Mouse (Mus musculus) kidney, embryonic 14.5 days (tissue): Measurements from ENCODE around the gene Ldlr. TPM values are rescaled to one million over a fixed set of nuclear protein-coding genes. Genes with fewer than 3 reads are reported as not detected.
A peak's percentile ranks its signal among the peaks of the same experiment; 100 is the strongest.

Experiments
- ATAC-seq: fragments of 200-750 bp; cut with Nextera tagmentation; 2 replicates; pipeline ENCODE4 v1.8.0; 2017; ENCODE audit warnings: moderate number of reproducible peaks, mild to moderate bottlenecking, moderate TSS enrichment, moderate library complexity; ENCODE audit not compliant: low FRiP score, low TSS enrichment
- H3K27ac ChIP-seq: fragments of 300-500 bp; sonication (generic); 2 replicates; pipeline ENCODE4 v1.5.1; 2014; ENCODE audit warnings: low read depth, mild to moderate bottlenecking, low read length, moderate library complexity, mixed read lengths
- H3K27me3 ChIP-seq: fragments of 300-500 bp; sonication (generic); 2 replicates; pipeline ENCODE4 v1.6.1; 2014; ENCODE audit warnings: mild to moderate bottlenecking, low read length; ENCODE audit not compliant: control insufficient read depth, insufficient read depth
- H3K36me3 ChIP-seq: fragments of 300-500 bp; sonication (generic); 2 replicates; pipeline ENCODE4 v1.6.1; 2014; ENCODE audit warnings: low read length, mixed read lengths; ENCODE audit not compliant: control insufficient read depth, insufficient read depth
- H3K4me1 ChIP-seq: fragments of 300-500 bp; sonication (generic); 2 replicates; pipeline ENCODE4 v1.6.1; 2014; ENCODE audit warnings: low read length, mixed read lengths; ENCODE audit not compliant: control insufficient read depth, insufficient read depth
- H3K4me2 ChIP-seq: fragments of 300-500 bp; sonication (generic); replicated peaks from 2 replicates; pipeline ENCODE4 v1.6.1; 2014; ENCODE audit warnings: low read depth, mild to moderate bottlenecking, low read length
- H3K4me3 ChIP-seq: fragments of 300-500 bp; sonication (generic); 2 replicates; pipeline ENCODE4 v1.5.1; 2014; ENCODE audit warnings: mild to moderate bottlenecking, low read length
- H3K9ac ChIP-seq: fragments of 300-500 bp; sonication (generic); 2 replicates; pipeline ENCODE4 v1.6.1; 2014; ENCODE audit warnings: low read depth, mild to moderate bottlenecking, low read length, moderate library complexity
- H3K9me3 ChIP-seq: fragments of 300-500 bp; sonication (generic); 2 replicates; pipeline ENCODE4 v1.6.1; 2016; ENCODE audit warnings: low read length; ENCODE audit not compliant: control insufficient read depth
- WGBS: fragments of 180-500 bp; shearing (Covaris S2); extraction: QIAGEN DNeasy Blood & Tissue Kit; methylation state at CpG from one replicate; pipeline ENCODE4 v1.1.7; 2014; 5-methylcytosine and 5-hydroxymethylcytosine counted together
- polyA plus RNA-seq: library from polyadenylated mRNA; unstranded; fragments of >200 nt; fragmentation: Nextera tagmentation; extraction: Ambion mirVana; gene quantifications from 2 replicates; pipeline ENCODE4 v1.2.1, GENCODE M21; 2014

Ldlr gene
- polyA plus RNA-seq, 1 experiment from 2014 or later, result 15.8 TPM

DNA sequence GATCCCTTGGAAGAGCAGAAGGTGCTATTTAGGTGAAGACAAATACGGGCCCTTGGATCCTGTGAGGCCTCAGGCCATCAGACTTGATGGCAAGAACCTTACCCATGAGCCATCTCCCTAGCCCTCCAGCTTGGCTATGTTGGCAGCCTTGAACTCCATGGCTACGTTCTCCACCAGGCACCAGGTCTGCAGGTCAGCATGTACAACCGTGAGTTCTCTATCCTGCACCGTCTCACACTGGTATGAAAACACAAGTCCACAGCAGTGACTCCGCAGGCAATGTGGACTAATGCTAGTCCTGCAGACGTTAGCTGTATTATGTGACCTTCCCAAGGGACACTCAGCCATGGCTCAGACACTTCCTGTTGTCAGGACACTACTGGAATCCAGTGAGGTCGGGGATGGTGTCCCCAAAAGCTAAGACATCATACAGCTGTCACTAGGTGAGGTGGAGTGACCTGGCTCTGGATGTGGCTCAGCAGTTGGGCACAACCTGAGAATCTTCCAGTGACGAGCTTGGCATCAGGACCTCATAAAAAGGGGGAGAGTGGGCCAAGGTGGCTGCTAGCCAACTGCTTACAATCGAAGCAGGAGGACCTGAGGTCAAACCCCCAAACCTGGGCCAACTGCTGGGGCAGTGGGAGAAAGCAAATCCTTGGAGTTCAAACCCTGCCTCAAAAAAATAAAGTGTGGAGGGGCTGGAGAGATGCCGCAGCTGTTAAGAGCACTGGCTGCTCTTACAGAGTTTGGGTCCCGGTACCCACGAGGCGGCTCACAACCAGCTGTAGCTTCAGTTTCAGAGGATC lies 31.4 kb downstream of the Ldlr start:
- H3K4me3 ChIP-seq, result no peak overlapping the region
- H3K9ac ChIP-seq, result no peak overlapping the region
- no peak for ATAC-seq
- peaks cover 17% of the 10 kb centered on the region; the same call in 1 of the 2 replicates for H3K4me1 ChIP-seq
- 62% methylated on average over 13 of the region's 13 CpGs for WGBS
- no peaks in the 10 kb centered on the region for H3K27me3 ChIP-seq
- H3K4me2 ChIP-seq, result no peak overlapping the region
- H3K9me3 ChIP-seq, result no peaks in the 10 kb centered on the region
- H3K27ac ChIP-seq, result no peak overlapping the region
- peaks cover 26% of the 10 kb centered on the region for H3K36me3 ChIP-seq

DNA sequence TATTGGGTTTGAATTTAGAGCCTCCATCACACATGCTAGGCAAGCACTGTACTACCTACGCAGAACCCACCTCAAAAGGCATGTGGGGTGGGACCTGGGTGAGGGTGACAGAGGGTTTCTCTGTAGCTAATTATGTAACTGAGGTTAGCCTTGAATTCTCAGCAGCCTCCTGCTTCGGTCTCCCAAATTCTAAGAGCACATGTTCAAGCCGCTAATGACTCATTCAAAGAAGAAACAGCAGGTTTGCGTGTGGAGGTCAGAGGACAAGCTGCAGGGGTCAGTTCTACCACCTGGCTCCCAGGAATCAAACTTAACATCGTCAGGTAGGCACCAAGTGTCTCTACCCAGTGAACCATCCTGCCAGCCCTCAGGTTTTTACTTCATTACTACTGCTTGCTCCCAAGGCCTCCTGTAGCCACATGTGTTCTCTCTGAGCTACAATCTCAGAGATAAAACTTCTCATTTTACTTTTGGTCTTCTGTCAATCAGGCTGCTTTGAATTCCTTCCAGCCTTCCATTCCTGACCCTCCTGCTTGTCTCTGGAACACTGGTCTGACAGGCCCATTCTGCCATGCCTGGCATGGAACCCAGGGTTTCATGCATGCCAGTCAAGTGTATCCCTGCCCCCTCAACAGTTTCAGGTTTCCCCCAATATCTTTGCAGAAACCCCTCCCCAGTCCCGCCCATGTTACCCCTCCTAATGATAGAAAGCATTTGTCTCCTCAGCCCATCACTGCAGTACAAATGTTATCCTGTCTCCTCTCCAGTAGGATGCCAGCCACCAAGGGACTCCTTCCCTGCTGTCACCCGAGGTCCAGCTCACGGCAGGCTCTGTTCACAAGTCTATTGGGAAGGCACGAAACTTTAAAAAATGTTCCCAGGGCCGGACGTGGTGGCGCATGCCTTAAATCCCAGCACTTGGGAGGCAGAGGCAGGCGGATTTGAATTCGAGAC lies 35.6 kb downstream of the Ldlr start:
- no peak for ATAC-seq
- Histone ChIP-seq H3K4me3 (peak overlapping the region; percentile 57), H3K27ac (no peak overlapping the region), H3K36me3 (peaks cover 23% of the 10 kb centered on the region), H3K9ac (peak overlapping the region; percentile 65; the same call in 1 of the 2 replicates), H3K9me3 (no peaks in the 10 kb centered on the region), H3K4me1 (peaks cover 10% of the 10 kb centered on the region; the same call in 1 of the 2 replicates), H3K4me2 (peak overlapping the region; percentile 83), H3K27me3 (no peaks in the 10 kb centered on the region)
- 50% methylated on average over 14 of the region's 14 CpGs for WGBS

DNA sequence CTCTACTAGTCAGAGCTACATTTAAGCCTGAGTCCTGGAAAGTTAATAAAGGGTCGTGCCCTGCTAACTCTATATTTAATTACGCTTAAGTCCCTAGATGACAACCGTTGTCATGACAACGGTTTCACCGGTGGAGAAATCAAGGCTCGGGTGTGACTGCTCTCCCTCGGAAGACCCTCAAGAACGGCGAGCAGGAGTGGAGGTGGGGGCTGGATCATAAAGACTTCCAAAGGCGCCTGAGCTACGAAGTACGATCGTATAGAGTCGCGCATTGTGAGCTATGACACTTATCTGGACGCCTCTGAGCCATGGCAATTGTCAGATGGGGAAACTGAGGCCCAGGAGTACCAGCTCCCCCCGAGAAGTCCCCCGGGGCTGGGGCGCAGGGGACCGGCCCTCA lies 36.4 kb downstream of the Ldlr start:
- Histone ChIP-seq H3K9ac (peak overlapping the region; percentile 65), H3K4me2 (peak overlapping the region; percentile 83), H3K9me3 (no peaks in the 10 kb centered on the region), H3K36me3 (peaks cover 20% of the 10 kb centered on the region), H3K4me3 (peak overlapping the region; percentile 57), H3K27me3 (no peaks in the 10 kb centered on the region), H3K27ac (peak overlapping the region; percentile 14), H3K4me1 (peaks cover 6% of the 10 kb centered on the region; the same call in 1 of the 2 replicates)
- ATAC-seq, result peak; percentile 14; the same call in 1 of the 2 replicates
- under 1% methylated on average over 20 of the region's 20 CpGs for WGBS

GRCm38 (mm10) chr9:21760155-21761088 lies 37.1 kb downstream of the Ldlr start, which contains the start of gene Spc24:
Spc24 (minus strand) TSS chr9:21760303.
- peak; percentile 95 for ATAC-seq
- H3K9me3 ChIP-seq, result no peaks in the 10 kb centered on the region
- WGBS, result 1% methylated on average over 48 of the region's 54 CpGs
- H3K27ac ChIP-seq, result peak within 1 kb of the TSS; percentile 57
- peak within 1 kb of the TSS; percentile 65 for H3K9ac ChIP-seq
- H3K4me2 ChIP-seq, result peak within 1 kb of the TSS; percentile 83
- peaks cover 20% of the 10 kb centered on the region for H3K36me3 ChIP-seq
- peaks cover 6% of the 10 kb centered on the region; the same call in 1 of the 2 replicates for H3K4me1 ChIP-seq
- peak within 1 kb of the TSS; percentile 57 for H3K4me3 ChIP-seq
- no peaks in the 10 kb centered on the region for H3K27me3 ChIP-seq

- Histone ChIP-seq H3K4me3 (no peak overlapping the region), H3K9ac (no peak overlapping the region), H3K36me3 (peaks cover 6% of the 10 kb centered on the region)
Observed at GRCm38 (mm10) chr9:21762135-21762534, 38.9 kb downstream of the Ldlr start.

GRCm38 (mm10) chr9:21764084-21764999 lies 41.1 kb downstream of the Ldlr start:
- Histone ChIP-seq H3K4me3 (no peak overlapping the region), H3K4me1 (no peaks in the 10 kb centered on the region), H3K9me3 (no peaks in the 10 kb centered on the region), H3K36me3 (peaks cover 10% of the 10 kb centered on the region), H3K4me2 (no peak overlapping the region), H3K27me3 (no peaks in the 10 kb centered on the region), H3K9ac (no peak overlapping the region), H3K27ac (no peak overlapping the region)
- WGBS, result 98% methylated on average over 6 of the region's 6 CpGs
- ATAC-seq, result no peak

More at GRCm38 (mm10) chr9:21762135-21762534, 38.9 kb downstream of the Ldlr start:
- Histone ChIP-seq H3K27ac (no peak overlapping the region), H3K4me2 (no peak overlapping the region), H3K27me3 (no peaks in the 10 kb centered on the region), H3K4me1 (peaks cover 6% of the 10 kb centered on the region; the same call in 1 of the 2 replicates), H3K9me3 (no peaks in the 10 kb centered on the region)
- no peak for ATAC-seq

DNA sequence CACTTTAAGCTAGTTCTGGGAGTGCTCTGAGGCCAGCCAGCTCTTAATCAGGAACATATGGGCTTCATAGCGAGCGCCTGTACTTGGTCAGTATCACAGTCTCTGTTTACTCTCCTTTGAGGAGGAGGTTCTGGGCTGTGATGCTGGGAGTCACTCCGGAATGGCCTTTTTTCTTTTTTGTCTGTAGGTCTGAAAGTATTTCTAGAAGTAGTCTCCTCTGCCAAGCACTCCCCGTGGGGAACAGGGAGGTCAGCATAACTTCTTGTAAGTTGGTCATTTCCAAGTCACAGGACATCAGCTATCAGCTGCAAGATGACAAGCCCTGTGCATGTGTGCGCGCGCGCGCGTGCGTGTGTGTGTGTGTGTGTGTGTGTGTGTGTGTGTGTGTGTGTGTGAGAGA lies 44.6 kb downstream of the Ldlr start:
- no peaks in the 10 kb centered on the region for H3K4me1 ChIP-seq
- H3K9me3 ChIP-seq, result no peaks in the 10 kb centered on the region
- H3K27ac ChIP-seq, result peak overlapping the region; percentile 69; the same call in 1 of the 2 replicates
- H3K9ac ChIP-seq, result no peak overlapping the region
- no peak overlapping the region for H3K4me2 ChIP-seq
- ATAC-seq, result peak; percentile 53; the same call in 1 of the 2 replicates
- peaks cover 31% of the 10 kb centered on the region for H3K36me3 ChIP-seq
- WGBS, result 65% methylated on average over 11 of the region's 11 CpGs
- H3K27me3 ChIP-seq, result no peaks in the 10 kb centered on the region
- no peak overlapping the region for H3K4me3 ChIP-seq
